9 mouse cellular contexts compared by ENCODE assay signal in genomic region chr1:130979455-130979854, GRCm38 (mm10). TPM values are rescaled to one million over a fixed set of nuclear protein-coding genes. Genes with fewer than 3 reads are reported as not detected.
A peak's percentile ranks its signal among the peaks of the same experiment; 100 is the strongest.
DNase-seq lines count a peak whose midpoint lies in the region; ATAC-seq and TF ChIP-seq lines count a peak whose summit lies in the region.
"Had no signal": no experiment of that assay in that cellular context is flagged by ENCODE, and none has a peak within 500 bp of the region (broad histone marks: within the 10 kb centered on the region; RNA-seq: fewer than 3 reads in every experiment).

No protein-coding gene starts in this region.

- no peaks in the 10 kb centered on the region for H3K27me3 ChIP-seq in stomach, postnatal 0 days (ENCODE audit: control insufficient read depth, insufficient read depth, low read length)

- H3K36me3 ChIP-seq in stomach, postnatal 0 days (ENCODE audit: control insufficient read depth, insufficient read depth, low read length): no peaks in the 10 kb centered on the region

- no peaks in the 10 kb centered on the region for H3K4me1 ChIP-seq in stomach, postnatal 0 days (replicated peaks; ENCODE audit: control insufficient read depth, insufficient read depth)

- peak; percentile 22 for DNase-seq in gastrocnemius, postnatal 14 days
- no peak for DNase-seq in gastrocnemius, postnatal 36 days
- peak; percentile 39 for DNase-seq in urinary bladder, postnatal 14 days (ENCODE audit: low spot score)
- no peak for DNase-seq in urinary bladder, postnatal 4 days (ENCODE audit: low spot score in 2 of 2)
- DNase-seq in cerebellum, adult 9-10 months: peak; percentile 24
- DNase-seq in induced T-regulatory cell, adult 2 months (ENCODE audit: low read depth): peak; percentile 82
- DNase-seq in lung, postnatal 10 days: peak; percentile 56
- DNase-seq in stomach, postnatal 0 days (ENCODE audit: low spot score): peak; percentile 49

- no peaks in the 10 kb centered on the region for H3K9me3 ChIP-seq in stomach, postnatal 0 days (ENCODE audit: control insufficient read depth, low read length)

- H3K9ac ChIP-seq in stomach, postnatal 0 days (ENCODE audit: low read length): no peak overlapping the region

- intact Hi-C loops in gastrocnemius, postnatal 14 days (cut with DNase I; ENCODE audit: low total_unique reads): loop anchor here (2.0 kb wide), 1 partner anchor 73 kb away; no protein-coding TSS in a partner anchor
- intact Hi-C loops in gastrocnemius, postnatal 36 days (cut with DNase I): loop anchor here (2.0 kb wide), 1 partner anchor 105 kb away; no protein-coding TSS in a partner anchor

- no peak overlapping the region for H3K4me2 ChIP-seq in stomach, postnatal 0 days (replicated peaks; ENCODE audit: low read depth)

- TF ChIP-seq CTCF in stomach, postnatal 0 days (IDR thresholded peaks at IDR 0.05; ENCODE audit: low read depth): peak; percentile 92

- WGBS in stomach, postnatal 0 days: 57% methylated on average over 1 of the region's 1 CpGs

- no peak overlapping the region for H3K27ac ChIP-seq in stomach, postnatal 0 days (replicated peaks)

- no peak for TF ChIP-seq EP300 in stomach, postnatal 0 days (optimal IDR thresholded peaks at IDR 0.05)

- no peak overlapping the region for H3K4me3 ChIP-seq in stomach, postnatal 0 days (ENCODE audit: low read depth, low read length)

- no peak for ATAC-seq in stomach, postnatal 0 days (ENCODE audit: low FRiP score, low TSS enrichment)

RNA-seq across cellular contexts. Expression of gene Il19, which starts 39.5 kb away (rescaled TPM):
- total RNA-seq in gastrocnemius, postnatal 14 days (2021): not detected
- total RNA-seq in gastrocnemius, postnatal 36 days (2021): not detected
- 0.15 TPM in 1 of 2 replicates, not detected in the other for polyA plus RNA-seq in stomach, postnatal 0 days (2015; fragmentation: Nextera tagmentation; extraction: Ambion mirVana)
- total RNA-seq: layer of hippocampus, postnatal 36 days had no signal

RNA-seq across cellular contexts. Expression of gene Il10, which starts 40.2 kb away (rescaled TPM):
- total RNA-seq in gastrocnemius, postnatal 14 days (2021): not detected
- not detected for total RNA-seq in gastrocnemius, postnatal 36 days (2021)
- polyA plus RNA-seq in stomach, postnatal 0 days (2015; fragmentation: Nextera tagmentation; extraction: Ambion mirVana): not detected in 2 replicates
- total RNA-seq: layer of hippocampus, postnatal 36 days had no signal

Comparison
In these comparisons a context has a peak if more than half of its experiments do, and no peak if none do; other contexts are left out.
1. DNase-seq: peak in gastrocnemius, postnatal 14 days (single experiment), urinary bladder, postnatal 14 days (single experiment), cerebellum, adult 9-10 months (single experiment), induced T-regulatory cell, adult 2 months (single experiment), lung, postnatal 10 days (single experiment) and stomach, postnatal 0 days (single experiment); none in gastrocnemius, postnatal 36 days (0 of 2) and urinary bladder, postnatal 4 days (0 of 2).